Mouse (Mus musculus) liver, postnatal 0 days (tissue): Measurements from ENCODE around the gene Gstp3. TPM values are rescaled to one million over a fixed set of nuclear protein-coding genes. Genes with fewer than 3 reads are reported as not detected.

ENCODE experiments used
- ATAC-seq: fragments of 200-750 bp; cut with Nextera tagmentation; 2 replicates; pipeline ENCODE4 v1.8.0; 2017; ENCODE audit warnings: mild to moderate bottlenecking, moderate library complexity
- DNase-seq: peaks from one replicate; pipeline ENCODE4 v3.0.0-alpha.2; 2016
- H3K27ac ChIP-seq: fragments of 300-500 bp; sonication (generic); 2 replicates; pipeline ENCODE4 v1.5.1; 2014; ENCODE audit warnings: antibody characterized with exemption, moderate library complexity, mild to moderate bottlenecking, low read depth
- H3K27me3 ChIP-seq: fragments of 300-500 bp; sonication (generic); 2 replicates; pipeline ENCODE4 v1.6.1; 2014; ENCODE audit warnings: low read length, control low read depth, mixed read lengths; ENCODE audit not compliant: insufficient read depth
- H3K36me3 ChIP-seq: fragments of 300-500 bp; sonication (generic); replicated peaks from 2 replicates; pipeline ENCODE4 v1.6.1; 2014; ENCODE audit warnings: mild to moderate bottlenecking, control low read depth, low read length, moderate library complexity, mixed read lengths; ENCODE audit not compliant: insufficient read depth
- H3K4me1 ChIP-seq: fragments of 300-500 bp; sonication (generic); 2 replicates; pipeline ENCODE4 v1.6.1; 2014; ENCODE audit warnings: antibody characterized with exemption, mild to moderate bottlenecking, control low read depth; ENCODE audit not compliant: insufficient read depth
- H3K4me2 ChIP-seq: fragments of 300-500 bp; sonication (generic); 2 replicates; pipeline ENCODE4 v1.6.1; 2014; ENCODE audit warnings: low read depth, mild to moderate bottlenecking, low read length, moderate library complexity, mixed read lengths
- H3K4me3 ChIP-seq: fragments of 300-500 bp; sonication (generic); 2 replicates; pipeline ENCODE4 v1.5.1; 2014; ENCODE audit warnings: low read depth, low read length
- H3K9ac ChIP-seq: fragments of 300-500 bp; sonication (generic); replicated peaks from 2 replicates; pipeline ENCODE4 v1.6.1; 2014; ENCODE audit warnings: mild to moderate bottlenecking, moderate library complexity
- H3K9me3 ChIP-seq: fragments of 300-500 bp; sonication (generic); 2 replicates; pipeline ENCODE4 v1.6.1; 2016; ENCODE audit warnings: mild to moderate bottlenecking, control low read depth, low read length, mixed read lengths
- CTCF ChIP-seq: sonication (generic); IDR thresholded peaks from 2 replicates; pipeline ENCODE4 v1.5.1; 2016; ENCODE audit warnings: antibody characterized with exemption, low read depth
- EP300 ChIP-seq: IDR thresholded peaks from 2 replicates; pipeline ENCODE4 v1.6.1; 2016; ENCODE audit warnings: antibody characterized with exemption, low read depth, mild to moderate bottlenecking
- WGBS: fragments of 180-500 bp; shearing (Covaris S2); extraction: QIAGEN DNeasy Blood & Tissue Kit; methylation state at CpG from one replicate; pipeline ENCODE4 v1.1.7; 2014; ENCODE audit not compliant: insufficient replicate concordance; 5-methylcytosine and 5-hydroxymethylcytosine counted together
- polyA plus RNA-seq: library from polyadenylated mRNA; unstranded; fragments of >200 nt; fragmentation: Nextera tagmentation; extraction: Ambion mirVana; gene quantifications from 2 replicates; pipeline ENCODE4 v1.2.1, GENCODE M21; 2015

Gstp3 gene
- polyA plus RNA-seq, 1 experiment from 2014 or later: 64.5 TPM

GRCm38 (mm10) chr19:4080511-4081009, 21.2 kb upstream of the Gstp3 start:
- TF ChIP-seq CTCF: peak; percentile 70
- no peak for TF ChIP-seq EP300
- Histone ChIP-seq H3K4me2 (peak overlapping the region; percentile 27), H3K9ac (no peak overlapping the region), H3K27me3 (no peaks in the 10 kb centered on the region), H3K9me3 (no peaks in the 10 kb centered on the region), H3K36me3 (no peaks in the 10 kb centered on the region), H3K4me1 (peaks cover 25% of the 10 kb centered on the region), H3K4me3 (no peak overlapping the region), H3K27ac (no peak overlapping the region; the same call in 1 of the 2 replicates)
- DNase-seq (peak; percentile 43), ATAC-seq (peak; percentile 72)
- 44% methylated on average over 8 of the region's 8 CpGs for WGBS

DNA sequence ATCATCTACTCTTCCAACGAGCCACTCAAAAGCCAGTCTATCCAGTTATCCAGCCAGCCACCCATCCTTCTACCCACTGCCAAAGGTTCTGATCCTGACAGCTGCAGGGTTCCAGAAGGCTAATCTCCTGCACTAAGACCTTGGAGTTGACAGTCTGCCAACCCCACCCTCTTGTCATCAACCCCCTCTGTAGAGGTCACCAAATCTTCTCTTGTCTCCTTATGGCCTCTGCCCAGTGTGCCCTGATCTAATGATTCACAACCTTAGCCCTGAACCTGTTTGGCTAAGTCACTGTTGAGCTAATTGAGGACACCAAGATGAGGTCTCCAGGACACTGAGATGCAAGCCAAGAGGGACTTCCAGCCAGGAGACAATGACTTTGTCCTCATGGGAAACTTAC, 20.2 kb upstream of the Gstp3 start:
- peaks cover 25% of the 10 kb centered on the region for H3K4me1 ChIP-seq
- H3K27me3 ChIP-seq: no peaks in the 10 kb centered on the region
- H3K9me3 ChIP-seq: no peaks in the 10 kb centered on the region
- DNase-seq (no peak), ATAC-seq (peak; percentile 46)
- 60% methylated on average over 1 of the region's 1 CpGs for WGBS
- no peaks in the 10 kb centered on the region for H3K36me3 ChIP-seq
- H3K4me2 ChIP-seq: no peak overlapping the region
- H3K27ac ChIP-seq: no peak overlapping the region
- TF ChIP-seq EP300 (no peak), CTCF (no peak)
- no peak overlapping the region for H3K9ac ChIP-seq
- no peak overlapping the region for H3K4me3 ChIP-seq

- WGBS: 81% methylated on average over 1 of the region's 1 CpGs
- TF ChIP-seq CTCF: no peak
- no peak for TF ChIP-seq EP300
- no peak for ATAC-seq
- Histone ChIP-seq H3K9ac (no peak overlapping the region), H3K4me2 (no peak overlapping the region), H3K4me3 (no peak overlapping the region), H3K36me3 (no peaks in the 10 kb centered on the region), H3K4me1 (peaks cover 20% of the 10 kb centered on the region), H3K9me3 (no peaks in the 10 kb centered on the region), H3K27ac (no peak overlapping the region), H3K27me3 (no peaks in the 10 kb centered on the region)
- DNase-seq: no peak
Measured at GRCm38 (mm10) chr19:4075531-4075930, 16.2 kb upstream of the Gstp3 start.

GRCm38 (mm10) chr19:4072706-4073424, 13.5 kb upstream of the Gstp3 start:
- H3K9me3 ChIP-seq: no peaks in the 10 kb centered on the region
- no peak overlapping the region for H3K9ac ChIP-seq
- ATAC-seq (no peak), DNase-seq (no peak)
- peaks cover 5% of the 10 kb centered on the region; the same call in 1 of the 2 replicates for H3K4me1 ChIP-seq
- H3K36me3 ChIP-seq: no peaks in the 10 kb centered on the region
- no peak overlapping the region for H3K4me2 ChIP-seq
- H3K27me3 ChIP-seq: no peaks in the 10 kb centered on the region
- TF ChIP-seq EP300 (no peak), CTCF (no peak)
- H3K4me3 ChIP-seq: no peak overlapping the region
- peak overlapping the region; percentile 4; the same call in 1 of the 2 replicates for H3K27ac ChIP-seq
- 76% methylated on average over 6 of the region's 6 CpGs for WGBS

DNA sequence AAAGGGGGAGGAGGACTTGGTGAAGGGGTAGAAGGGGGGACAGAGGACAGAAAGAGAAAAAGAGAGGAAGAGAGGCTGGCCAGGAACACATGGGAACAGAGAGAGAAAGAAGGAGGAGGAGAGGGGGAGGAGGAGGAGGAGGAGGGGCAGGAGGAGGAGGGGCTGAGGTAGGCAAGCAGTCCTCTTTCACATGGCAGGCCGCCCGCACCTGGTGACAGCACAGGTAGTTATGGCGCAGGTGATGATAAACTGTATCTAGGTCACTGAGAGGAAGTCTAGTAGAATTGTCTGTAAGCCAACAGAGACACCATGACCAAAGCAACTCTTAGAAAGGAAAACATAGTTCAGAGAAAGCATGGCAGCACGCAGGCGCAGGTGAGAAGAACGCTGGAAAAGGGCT, 12.0 kb upstream of the Gstp3 start:
- Histone ChIP-seq H3K4me3 (no peak overlapping the region), H3K9ac (no peak overlapping the region), H3K4me2 (no peak overlapping the region), H3K27me3 (no peaks in the 10 kb centered on the region), H3K4me1 (peaks cover 10% of the 10 kb centered on the region; the same call in 1 of the 2 replicates), H3K27ac (peak overlapping the region; percentile 86), H3K36me3 (no peaks in the 10 kb centered on the region), H3K9me3 (no peaks in the 10 kb centered on the region)
- WGBS: 91% methylated on average over 6 of the region's 6 CpGs
- DNase-seq (no peak), ATAC-seq (no peak)
- TF ChIP-seq EP300 (no peak), CTCF (no peak)

DNA sequence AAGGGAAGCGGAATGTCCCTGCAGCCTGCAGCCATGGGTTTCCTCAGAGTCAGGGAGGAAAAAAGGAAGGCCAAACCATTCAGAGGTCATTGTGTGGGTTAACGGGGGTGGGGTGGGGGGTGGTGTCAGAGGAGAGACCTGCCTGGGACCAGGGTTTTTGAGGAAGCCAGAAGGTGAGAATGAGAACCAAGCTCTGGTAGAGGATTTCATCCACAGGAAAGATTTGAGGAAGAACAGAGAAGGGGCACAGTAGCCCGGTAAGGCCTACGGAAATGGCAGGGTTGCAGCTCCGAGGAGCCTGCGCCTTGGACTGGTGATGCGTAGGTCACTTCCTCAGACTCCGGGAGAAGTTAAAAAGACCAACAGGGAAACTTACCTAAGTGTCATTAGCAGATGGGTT, 11.4 kb upstream of the Gstp3 start:
- H3K27ac ChIP-seq: peak overlapping the region; percentile 86
- peak; percentile 48 for DNase-seq
- 35% methylated on average over 8 of the region's 8 CpGs for WGBS
- H3K27me3 ChIP-seq: no peaks in the 10 kb centered on the region
- TF ChIP-seq CTCF (no peak), EP300 (no peak)
- H3K36me3 ChIP-seq: no peaks in the 10 kb centered on the region
- peak; percentile 12; the same call in 1 of the 2 replicates for ATAC-seq
- H3K4me1 ChIP-seq: peaks cover 10% of the 10 kb centered on the region; the same call in 1 of the 2 replicates
- H3K4me3 ChIP-seq: no peak overlapping the region
- H3K9me3 ChIP-seq: no peaks in the 10 kb centered on the region
- H3K9ac ChIP-seq: peak overlapping the region; percentile 41; the same call in 1 of the 2 replicates
- peak overlapping the region; percentile 35; the same call in 1 of the 2 replicates for H3K4me2 ChIP-seq
